Mouse (Mus musculus): ENCODE measurements around the gene Ift80. TPM values are rescaled to one million over a fixed set of nuclear protein-coding genes. Genes with fewer than 3 reads are reported as not detected.

Ift80 gene
- total and polyA plus RNA-seq, 3 experiments: 0.56 to 66.1 (median 17.6) TPM

DNA sequence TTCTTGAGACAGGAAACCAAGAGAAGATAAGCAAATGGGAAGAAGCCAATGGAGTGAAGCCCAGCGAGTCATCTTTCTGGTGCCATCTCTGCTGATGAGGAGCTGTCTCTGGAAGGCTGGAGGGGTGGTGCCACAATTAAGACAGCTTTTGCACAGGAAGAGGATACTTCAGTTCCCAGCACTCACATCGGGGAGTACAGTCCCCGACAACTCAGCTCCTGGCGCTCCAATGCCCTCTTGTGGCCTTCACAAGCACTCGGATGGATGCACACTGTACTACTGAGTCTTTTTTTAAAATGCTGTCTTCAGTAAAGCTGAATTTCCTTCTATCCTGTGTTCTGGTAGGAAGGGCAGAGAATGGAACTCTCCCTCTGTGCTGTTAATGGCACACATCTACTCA, 107.2 kb downstream of the Ift80 start:
- peaks cover 15% of the 10 kb centered on the region for H3K36me3 ChIP-seq (replicated peaks)
- ATAC-seq (ENCODE audit: extremely low read depth, insufficient number of reproducible peaks, low FRiP score, poor library complexity, severe bottlenecking) (no peak), DNase-seq (ENCODE audit: low spot score) (no peak)
- no peak for TF ChIP-seq CTCF (IDR thresholded peaks at IDR 0.05; ENCODE audit: low read depth, low read length)
- TF ChIP-seq GATA1 (IDR thresholded peaks at IDR 0.05; ENCODE audit: borderline replicate concordance, low read length): no peak
- no peak for TF ChIP-seq POLR2AphosphoS5 (IDR thresholded peaks at IDR 0.05; ENCODE audit: insufficient replicate concordance, low read depth, low read length)
- no peak for TF ChIP-seq GATA2 (IDR thresholded peaks at IDR 0.05; ENCODE audit: borderline replicate concordance, low read depth, low read length)
- H3K4me3 ChIP-seq (ENCODE audit: low read depth, low read length): no peak overlapping the region
- H3K27me3 ChIP-seq (ENCODE audit: insufficient read depth, low read length): no peaks in the 10 kb centered on the region
- no peaks in the 10 kb centered on the region for H3K9me3 ChIP-seq (replicated peaks)
- no peaks in the 10 kb centered on the region for H3K4me1 ChIP-seq (ENCODE audit: insufficient read depth, low read depth, low read length)

DNA sequence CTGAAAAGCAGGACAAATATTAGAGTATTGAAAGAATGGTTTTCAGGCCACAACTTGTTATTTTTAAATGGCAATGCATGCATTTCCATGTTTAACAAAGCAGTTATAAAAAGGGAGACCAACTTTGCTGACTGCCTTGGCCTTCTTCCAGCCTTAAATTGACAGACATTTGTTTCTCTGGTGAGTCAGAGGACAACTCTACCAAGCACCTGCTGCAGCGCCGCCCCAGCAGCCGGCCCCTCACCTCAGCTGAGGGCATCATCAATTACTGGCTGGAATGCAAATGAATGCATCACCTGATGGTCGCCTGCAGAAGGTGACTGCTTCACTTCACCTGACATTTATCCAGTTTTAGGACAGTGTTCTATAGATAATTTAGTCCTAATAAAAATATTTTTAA, 108.9 kb downstream of the Ift80 start:
- H3K27me3 ChIP-seq (ENCODE audit: insufficient read depth, low read length): no peaks in the 10 kb centered on the region
- no peaks in the 10 kb centered on the region for H3K9me3 ChIP-seq (replicated peaks)
- no peak overlapping the region for H3K4me3 ChIP-seq (ENCODE audit: low read depth, low read length)
- H3K36me3 ChIP-seq (replicated peaks): peaks cover 15% of the 10 kb centered on the region
- H3K4me1 ChIP-seq (ENCODE audit: insufficient read depth, low read depth, low read length): no peaks in the 10 kb centered on the region
- TF ChIP-seq CTCF (IDR thresholded peaks at IDR 0.05; ENCODE audit: low read depth, low read length) (no peak), GATA1 (IDR thresholded peaks at IDR 0.05; ENCODE audit: borderline replicate concordance, low read length) (no peak), POLR2AphosphoS5 (IDR thresholded peaks at IDR 0.05; ENCODE audit: insufficient replicate concordance, low read depth, low read length) (no peak)
- DNase-seq (ENCODE audit: low spot score) (no peak), ATAC-seq (ENCODE audit: extremely low read depth, insufficient number of reproducible peaks, low FRiP score, poor library complexity, severe bottlenecking) (no peak)

DNA sequence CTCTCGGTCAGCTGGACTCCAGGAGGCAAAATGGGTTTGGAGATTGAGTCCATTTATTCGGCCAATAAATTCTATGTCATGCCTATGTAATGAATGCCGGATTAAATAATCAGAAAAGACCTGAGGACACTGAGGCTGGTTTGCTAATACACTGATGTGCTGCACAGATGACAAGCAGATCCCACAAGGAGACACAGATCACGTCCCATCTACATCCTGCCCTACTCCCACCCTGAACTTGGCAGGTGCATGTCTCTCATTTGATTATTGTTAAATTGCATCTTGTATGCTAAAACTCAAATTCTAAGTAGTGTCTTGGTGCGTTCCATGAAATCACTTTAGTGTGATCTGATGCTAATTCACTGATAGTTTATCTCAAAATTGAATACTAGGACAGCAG, 117.5 kb downstream of the Ift80 start:
- no peak overlapping the region for H3K4me3 ChIP-seq (ENCODE audit: low read depth, low read length)
- DNase-seq (ENCODE audit: low spot score) (no peak), ATAC-seq (ENCODE audit: extremely low read depth, insufficient number of reproducible peaks, low FRiP score, poor library complexity, severe bottlenecking) (no peak)
- TF ChIP-seq POLR2AphosphoS5 (IDR thresholded peaks at IDR 0.05; ENCODE audit: insufficient replicate concordance, low read depth, low read length) (no peak), CTCF (IDR thresholded peaks at IDR 0.05; ENCODE audit: low read depth, low read length) (no peak), TAL1 (conservative IDR thresholded peaks at IDR 0.05; ENCODE audit: low read depth, low read length) (no peak), GATA2 (IDR thresholded peaks at IDR 0.05; ENCODE audit: borderline replicate concordance, low read depth, low read length) (no peak), GATA1 (IDR thresholded peaks at IDR 0.05; ENCODE audit: borderline replicate concordance, low read length) (no peak)
- no peaks in the 10 kb centered on the region for H3K9me3 ChIP-seq (replicated peaks)
- peaks cover 5% of the 10 kb centered on the region for H3K27me3 ChIP-seq (ENCODE audit: insufficient read depth, low read length)
- H3K36me3 ChIP-seq (replicated peaks): no peaks in the 10 kb centered on the region
- H3K4me1 ChIP-seq (ENCODE audit: insufficient read depth, low read depth, low read length): no peaks in the 10 kb centered on the region

DNA sequence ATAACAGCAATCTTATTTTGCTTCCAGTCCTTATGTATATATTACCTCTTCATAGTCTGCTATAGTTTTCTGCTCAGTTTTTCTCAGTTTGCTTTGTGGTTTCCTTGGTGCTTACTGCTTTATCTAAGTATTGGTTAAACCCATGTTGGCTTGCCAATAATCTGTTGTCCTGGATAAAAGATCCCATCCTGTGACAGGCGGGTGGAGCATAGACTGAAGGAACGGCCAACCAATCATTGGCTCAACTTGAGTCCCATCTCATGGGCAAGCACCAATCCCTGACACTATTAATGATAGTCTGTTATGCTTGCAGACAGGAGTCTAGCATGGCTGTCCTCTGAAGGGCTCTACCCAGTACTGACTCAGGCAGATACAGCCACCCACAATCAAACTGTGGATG, 130.3 kb downstream of the Ift80 start:
- TF ChIP-seq CTCF (IDR thresholded peaks at IDR 0.05; ENCODE audit: low read depth, low read length) (no peak), TAL1 (conservative IDR thresholded peaks at IDR 0.05; ENCODE audit: low read depth, low read length) (no peak), GATA1 (IDR thresholded peaks at IDR 0.05; ENCODE audit: borderline replicate concordance, low read length) (no peak), GATA2 (IDR thresholded peaks at IDR 0.05; ENCODE audit: borderline replicate concordance, low read depth, low read length) (no peak), POLR2AphosphoS5 (IDR thresholded peaks at IDR 0.05; ENCODE audit: insufficient replicate concordance, low read depth, low read length) (no peak)
- 0 out of 2 replicates have a peak, but pooled peaks cover 6% of the 10 kb centered on the region for H3K27me3 ChIP-seq (ENCODE audit: insufficient read depth, low read length)
- H3K9me3 ChIP-seq (replicated peaks): peaks cover 13% of the 10 kb centered on the region
- H3K4me1 ChIP-seq (ENCODE audit: insufficient read depth, low read depth, low read length): no peaks in the 10 kb centered on the region
- DNase-seq (ENCODE audit: low spot score) (no peak), ATAC-seq (ENCODE audit: extremely low read depth, insufficient number of reproducible peaks, low FRiP score, poor library complexity, severe bottlenecking) (no peak)
- no peak overlapping the region for H3K4me3 ChIP-seq (ENCODE audit: low read depth, low read length)
- no peaks in the 10 kb centered on the region for H3K36me3 ChIP-seq (replicated peaks)

DNA sequence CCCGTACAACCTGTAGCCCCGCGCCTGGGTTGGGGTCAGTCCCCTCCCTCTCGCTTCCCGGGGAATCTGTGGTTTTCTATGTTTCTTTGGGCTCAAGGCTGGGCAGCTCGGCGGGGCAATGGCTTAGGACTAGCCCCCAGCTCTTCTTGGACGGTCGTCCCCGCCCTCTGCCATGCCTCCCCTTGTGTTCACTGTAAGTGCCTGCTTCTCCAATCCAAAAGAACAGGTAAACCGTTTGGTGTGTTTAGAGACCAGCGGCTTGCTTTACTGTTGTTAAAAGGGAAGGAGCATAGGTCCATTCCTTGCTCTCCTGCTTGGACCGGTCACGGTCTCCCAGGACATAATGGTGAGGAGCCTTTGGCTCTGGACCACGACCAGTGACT, 133.8 kb downstream of the Ift80 start:
- Histone ChIP-seq H3K27me3 (ENCODE audit: insufficient read depth, low read length) (0 out of 2 replicates have a peak, but pooled peaks cover 6% of the 10 kb centered on the region), H3K4me1 (ENCODE audit: insufficient read depth, low read depth, low read length) (no peaks in the 10 kb centered on the region), H3K9me3 (replicated peaks) (peaks cover 13% of the 10 kb centered on the region), H3K36me3 (replicated peaks) (no peaks in the 10 kb centered on the region), H3K4me3 (ENCODE audit: low read depth, low read length) (no peak overlapping the region)
- no peak for DNase-seq (ENCODE audit: low spot score)
- TF ChIP-seq GATA2 (IDR thresholded peaks at IDR 0.05; ENCODE audit: borderline replicate concordance, low read depth, low read length): no peak
- TF ChIP-seq TAL1 (conservative IDR thresholded peaks at IDR 0.05; ENCODE audit: low read depth, low read length): no peak
- TF ChIP-seq GATA1 (IDR thresholded peaks at IDR 0.05; ENCODE audit: borderline replicate concordance, low read length): no peak
- TF ChIP-seq CTCF (IDR thresholded peaks at IDR 0.05; ENCODE audit: low read depth, low read length): no peak
- TF ChIP-seq POLR2AphosphoS5 (IDR thresholded peaks at IDR 0.05; ENCODE audit: insufficient replicate concordance, low read depth, low read length): no peak
- ATAC-seq (ENCODE audit: extremely low read depth, insufficient number of reproducible peaks, low FRiP score, poor library complexity, severe bottlenecking): no peak

DNA sequence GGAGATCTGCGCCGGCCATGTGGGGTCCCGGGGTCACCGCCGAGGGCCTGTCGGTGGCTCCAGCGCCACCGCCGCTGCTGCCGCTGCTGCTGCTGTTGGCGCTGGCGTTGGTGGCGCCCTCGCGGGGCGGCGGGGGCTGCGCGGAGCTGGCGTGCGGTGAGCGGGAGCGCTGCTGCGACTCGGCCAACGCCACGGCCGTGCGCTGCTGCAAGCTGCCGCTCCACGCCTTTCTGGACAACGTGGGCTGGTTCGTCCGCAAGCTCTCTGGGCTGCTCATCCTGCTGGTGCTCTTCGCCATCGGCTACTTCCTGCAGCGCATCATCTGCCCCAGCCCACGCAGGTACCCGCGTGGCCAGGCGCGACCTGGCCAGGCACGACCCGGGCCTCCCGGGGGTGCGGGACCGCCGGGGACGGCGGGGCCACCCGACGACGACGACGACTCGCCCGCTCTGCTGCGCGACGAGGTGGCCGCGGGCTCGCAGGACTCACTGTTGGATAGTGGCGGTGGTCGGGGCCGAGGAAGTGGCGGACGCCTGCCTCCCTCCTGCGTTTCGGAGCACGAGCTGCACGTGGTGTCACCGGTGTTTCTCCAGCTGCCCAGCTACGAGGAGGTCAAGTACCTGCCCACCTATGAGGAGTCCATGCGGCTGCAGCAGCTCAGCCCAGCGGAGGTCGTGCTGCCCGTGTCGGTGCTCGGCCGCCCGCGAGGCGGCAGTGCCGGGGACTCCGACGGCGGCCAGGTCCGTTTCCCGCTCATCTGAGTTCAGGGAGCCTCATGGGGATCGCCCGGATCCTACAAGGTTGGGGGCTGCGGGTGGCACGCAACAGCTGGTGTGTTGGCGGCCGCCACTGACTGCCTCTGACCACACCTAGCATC, 134.4 kb downstream of the Ift80 start:
- no peak for DNase-seq (ENCODE audit: low spot score)
- no peak for ATAC-seq (ENCODE audit: extremely low read depth, insufficient number of reproducible peaks, low FRiP score, poor library complexity, severe bottlenecking)
- Histone ChIP-seq H3K27me3 (ENCODE audit: insufficient read depth, low read length) (0 out of 2 replicates have a peak, but pooled peaks cover 6% of the 10 kb centered on the region), H3K4me1 (ENCODE audit: insufficient read depth, low read depth, low read length) (no peaks in the 10 kb centered on the region), H3K4me3 (ENCODE audit: low read depth, low read length) (peak overlapping the region; percentile 13; the same call in 1 of the 2 replicates), H3K9me3 (replicated peaks) (peaks cover 13% of the 10 kb centered on the region), H3K36me3 (replicated peaks) (no peaks in the 10 kb centered on the region)
- no peak for TF ChIP-seq GATA2 (IDR thresholded peaks at IDR 0.05; ENCODE audit: borderline replicate concordance, low read depth, low read length)
- TF ChIP-seq POLR2AphosphoS5 (IDR thresholded peaks at IDR 0.05; ENCODE audit: insufficient replicate concordance, low read depth, low read length): no peak
- no peak for TF ChIP-seq CTCF (IDR thresholded peaks at IDR 0.05; ENCODE audit: low read depth, low read length)
- no peak for TF ChIP-seq TAL1 (conservative IDR thresholded peaks at IDR 0.05; ENCODE audit: low read depth, low read length)
- no peak for TF ChIP-seq GATA1 (IDR thresholded peaks at IDR 0.05; ENCODE audit: borderline replicate concordance, low read length)

Data from G1E (cell line).